Mouse (Mus musculus): Measurements from ENCODE around the gene Scaf1. TPM values are rescaled to one million over a fixed set of nuclear protein-coding genes. Genes with fewer than 3 reads are reported as not detected.

Scaf1 gene
- polyA plus RNA-seq, 1 experiment = 25.1 TPM

- H3K4me1 ChIP-seq (ENCODE audit: control insufficient read depth, insufficient read depth, low read length) = peaks cover 11% of the 10 kb centered on the region
- no peaks in the 10 kb centered on the region for H3K27me3 ChIP-seq (ENCODE audit: control insufficient read depth, insufficient read depth, low read length)
- H3K4me3 ChIP-seq (ENCODE audit: control insufficient read depth, low read depth, low read length) = no peak overlapping the region
- no peak for TF ChIP-seq POLR2A (IDR thresholded peaks at IDR 0.05; ENCODE audit: control insufficient read depth, low read depth, low read length)
- TF ChIP-seq CTCF (IDR thresholded peaks at IDR 0.05; ENCODE audit: control insufficient read depth, insufficient read depth, insufficient replicate concordance, low read depth, low read length) = no peak
- H3K36me3 ChIP-seq (ENCODE audit: control insufficient read depth, insufficient read depth, low read length) = no peaks in the 10 kb centered on the region
- H3K27ac ChIP-seq (ENCODE audit: control insufficient read depth, insufficient read depth, low read depth, low read length) = no peak overlapping the region
Measured at GRCm38 (mm10) chr7:44983944-44984832, 32.0 kb downstream of the Scaf1 start.

DNA sequence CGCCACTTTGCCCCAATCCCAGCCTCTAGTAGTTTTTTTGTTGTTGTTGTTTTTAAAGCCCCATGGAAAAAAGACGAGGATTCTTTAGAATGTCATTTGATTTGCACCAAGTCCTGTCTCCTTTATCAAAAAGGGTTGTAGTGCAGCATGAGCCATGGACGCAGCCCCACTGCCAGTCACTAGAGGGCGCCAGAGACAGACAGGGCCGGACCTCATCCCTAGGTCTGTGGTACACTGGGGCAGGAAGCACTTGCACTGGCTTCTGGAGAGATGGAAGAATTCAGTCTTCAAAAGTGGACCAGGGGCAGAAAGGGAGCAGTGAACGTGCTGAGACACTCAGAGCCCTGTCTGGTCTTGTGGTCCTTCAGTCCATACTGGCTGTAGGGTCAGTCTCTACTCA lies 33.1 kb downstream of the Scaf1 start:
- Histone ChIP-seq H3K27ac (ENCODE audit: control insufficient read depth, insufficient read depth, low read depth, low read length) (no peak overlapping the region), H3K4me1 (ENCODE audit: control insufficient read depth, insufficient read depth, low read length) (peaks cover 10% of the 10 kb centered on the region), H3K36me3 (ENCODE audit: control insufficient read depth, insufficient read depth, low read length) (no peaks in the 10 kb centered on the region), H3K4me3 (ENCODE audit: control insufficient read depth, low read depth, low read length) (no peak overlapping the region), H3K27me3 (ENCODE audit: control insufficient read depth, insufficient read depth, low read length) (no peaks in the 10 kb centered on the region)
- TF ChIP-seq CTCF (IDR thresholded peaks at IDR 0.05; ENCODE audit: control insufficient read depth, insufficient read depth, insufficient replicate concordance, low read depth, low read length) (peak; percentile 95), POLR2A (IDR thresholded peaks at IDR 0.05; ENCODE audit: control insufficient read depth, low read depth, low read length) (no peak)

- Histone ChIP-seq H3K36me3 (ENCODE audit: control insufficient read depth, insufficient read depth, low read length) (no peaks in the 10 kb centered on the region), H3K4me1 (ENCODE audit: control insufficient read depth, insufficient read depth, low read length) (peaks cover 3% of the 10 kb centered on the region), H3K27me3 (ENCODE audit: control insufficient read depth, insufficient read depth, low read length) (no peaks in the 10 kb centered on the region), H3K4me3 (ENCODE audit: control insufficient read depth, low read depth, low read length) (no peak overlapping the region), H3K27ac (ENCODE audit: control insufficient read depth, insufficient read depth, low read depth, low read length) (no peak overlapping the region)
- no peak for TF ChIP-seq POLR2A (IDR thresholded peaks at IDR 0.05; ENCODE audit: control insufficient read depth, low read depth, low read length)
Measured at GRCm38 (mm10) chr7:44981539-44981938, 34.6 kb downstream of the Scaf1 start.

DNA sequence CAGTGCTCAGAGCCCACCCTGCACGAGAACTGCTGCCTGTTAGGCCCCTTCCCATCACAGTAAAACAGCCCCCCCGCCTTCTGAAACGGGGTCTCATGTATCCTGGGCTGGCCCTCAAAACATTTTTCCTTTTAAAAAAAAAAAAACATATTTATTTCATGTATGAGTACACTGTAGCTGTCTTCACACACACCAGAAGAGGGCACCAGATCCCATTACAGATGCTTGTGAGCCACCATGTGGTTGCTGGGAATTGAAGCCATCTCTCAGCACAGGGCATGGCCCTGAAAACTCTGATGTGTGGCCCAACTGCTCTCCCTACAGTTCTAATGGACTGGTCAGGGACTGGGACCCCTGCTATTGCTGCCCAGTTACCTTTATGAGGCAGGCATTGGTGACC lies 37.9 kb downstream of the Scaf1 start:
- no peak overlapping the region for H3K4me3 ChIP-seq (ENCODE audit: control insufficient read depth, low read depth, low read length)
- no peak overlapping the region for H3K27ac ChIP-seq (ENCODE audit: control insufficient read depth, insufficient read depth, low read depth, low read length)
- H3K36me3 ChIP-seq (ENCODE audit: control insufficient read depth, insufficient read depth, low read length) = no peaks in the 10 kb centered on the region
- H3K4me1 ChIP-seq (ENCODE audit: control insufficient read depth, insufficient read depth, low read length) = peaks cover 17% of the 10 kb centered on the region
- H3K27me3 ChIP-seq (ENCODE audit: control insufficient read depth, insufficient read depth, low read length) = no peaks in the 10 kb centered on the region
- TF ChIP-seq CTCF (IDR thresholded peaks at IDR 0.05; ENCODE audit: control insufficient read depth, insufficient read depth, insufficient replicate concordance, low read depth, low read length) (no peak), POLR2A (IDR thresholded peaks at IDR 0.05; ENCODE audit: control insufficient read depth, low read depth, low read length) (no peak)

DNA sequence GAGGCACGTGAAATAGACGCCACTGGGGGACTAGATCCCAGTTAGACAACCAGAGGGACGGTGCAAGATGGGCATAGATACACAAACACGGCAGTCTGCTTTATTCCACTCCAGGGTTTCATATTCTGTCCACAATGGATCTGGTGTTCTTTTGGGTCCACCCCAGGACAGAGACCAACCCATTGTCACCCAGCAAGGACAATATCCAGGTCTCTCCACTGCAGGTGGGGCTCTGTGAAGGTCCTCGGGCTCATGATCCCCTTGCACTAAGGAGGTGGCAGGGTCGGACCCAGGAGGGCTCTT lies 41.1 kb downstream of the Scaf1 start:
- TF ChIP-seq CTCF (IDR thresholded peaks at IDR 0.05; ENCODE audit: control insufficient read depth, insufficient read depth, insufficient replicate concordance, low read depth, low read length) (no peak), POLR2A (IDR thresholded peaks at IDR 0.05; ENCODE audit: control insufficient read depth, low read depth, low read length) (no peak)
- H3K4me3 ChIP-seq (ENCODE audit: control insufficient read depth, low read depth, low read length) = no peak overlapping the region
- H3K4me1 ChIP-seq (ENCODE audit: control insufficient read depth, insufficient read depth, low read length) = peaks cover 34% of the 10 kb centered on the region
- H3K27ac ChIP-seq (ENCODE audit: control insufficient read depth, insufficient read depth, low read depth, low read length) = peak overlapping the region; percentile 37; the same call in 1 of the 2 replicates
- no peaks in the 10 kb centered on the region; the same call in 1 of the 2 replicates for H3K36me3 ChIP-seq (ENCODE audit: control insufficient read depth, insufficient read depth, low read length)
- no peaks in the 10 kb centered on the region for H3K27me3 ChIP-seq (ENCODE audit: control insufficient read depth, insufficient read depth, low read length)

DNA sequence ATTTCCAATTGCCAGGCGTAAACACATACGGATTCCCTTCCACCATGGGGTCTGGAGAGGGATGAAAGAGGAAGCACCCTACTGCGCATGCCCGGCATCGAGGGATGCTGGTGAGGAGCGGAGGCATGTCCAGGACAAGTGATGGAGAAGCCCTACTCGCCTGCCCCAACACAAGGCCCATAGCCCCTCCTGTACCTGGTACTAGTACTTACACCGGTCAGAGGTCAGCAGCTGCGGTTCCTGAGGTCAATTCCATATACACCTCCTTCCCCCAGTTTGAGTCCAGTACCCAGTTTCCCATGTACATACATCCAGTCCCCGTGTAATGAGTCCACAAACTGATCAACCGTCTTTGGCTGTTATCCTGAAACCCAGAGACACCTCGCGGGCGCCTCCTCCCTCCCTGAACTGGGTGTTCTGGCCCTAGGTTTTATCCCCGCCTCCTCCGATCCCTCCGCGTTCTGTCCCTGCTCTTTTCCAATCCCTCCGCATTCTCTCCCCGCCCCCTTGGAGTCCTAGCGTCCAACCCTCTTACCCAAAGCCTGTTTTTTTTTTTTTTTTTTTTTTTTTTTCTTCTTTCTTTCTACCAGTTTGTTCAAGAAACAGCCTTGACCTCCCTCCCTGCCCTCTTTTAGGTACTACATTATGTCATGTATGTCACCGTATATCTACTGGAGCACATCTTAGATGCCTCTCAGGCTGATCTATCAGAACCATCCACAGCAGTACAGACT lies 41.6 kb downstream of the Scaf1 start, which contains the start of gene Cpt1c:
Gene Cpt1c (minus strand): TSS at position 469 of the 734 bp plus-strand sequence.
- H3K4me3 ChIP-seq (ENCODE audit: control insufficient read depth, low read depth, low read length) = peak within 1 kb of the TSS; percentile 84
- H3K4me1 ChIP-seq (ENCODE audit: control insufficient read depth, insufficient read depth, low read length) = peaks cover 34% of the 10 kb centered on the region
- no peak for TF ChIP-seq CTCF (IDR thresholded peaks at IDR 0.05; ENCODE audit: control insufficient read depth, insufficient read depth, insufficient replicate concordance, low read depth, low read length)
- TF ChIP-seq POLR2A (IDR thresholded peaks at IDR 0.05; ENCODE audit: control insufficient read depth, low read depth, low read length) = peak; percentile 53; the same call in 1 of the 2 replicates
- H3K27ac ChIP-seq (ENCODE audit: control insufficient read depth, insufficient read depth, low read depth, low read length) = peak within 1 kb of the TSS; percentile 93
- no peaks in the 10 kb centered on the region; the same call in 1 of the 2 replicates for H3K36me3 ChIP-seq (ENCODE audit: control insufficient read depth, insufficient read depth, low read length)
- no peaks in the 10 kb centered on the region for H3K27me3 ChIP-seq (ENCODE audit: control insufficient read depth, insufficient read depth, low read length)

DNA sequence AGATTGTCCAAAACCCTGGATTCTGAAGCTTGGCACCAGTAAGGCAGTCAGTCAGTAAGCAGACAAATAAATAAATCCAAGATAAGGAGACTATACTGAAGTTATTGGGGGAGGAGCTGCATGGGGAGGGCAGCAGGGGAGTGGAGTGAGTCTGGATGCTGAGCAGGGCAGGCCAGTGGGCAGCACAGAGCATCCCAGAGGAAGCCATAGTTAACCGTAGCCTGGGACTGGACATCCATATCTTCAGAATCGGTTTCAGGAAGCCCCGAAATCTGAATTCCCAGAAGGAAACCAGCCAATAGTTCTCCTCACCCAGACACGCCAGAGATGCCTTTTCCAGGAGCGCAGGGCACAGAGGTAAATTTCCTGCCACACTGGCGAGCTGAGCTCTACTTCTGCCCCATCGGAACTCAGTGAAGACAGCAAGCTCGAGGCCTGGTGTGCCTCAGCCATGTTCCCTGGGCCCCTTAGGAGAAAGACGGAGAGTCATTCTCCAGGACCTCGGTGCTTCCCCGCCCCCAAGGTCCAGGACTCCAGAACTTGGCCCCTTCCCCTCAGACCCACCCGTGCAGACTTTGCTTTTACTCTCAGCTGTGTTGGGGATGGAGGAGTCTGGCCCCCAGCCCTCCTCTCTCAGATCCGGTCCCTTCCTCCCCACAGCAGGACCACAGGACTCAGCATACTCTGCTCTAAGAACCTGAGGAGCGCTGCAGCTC lies 42.6 kb downstream of the Scaf1 start:
- no peak overlapping the region for H3K27ac ChIP-seq (ENCODE audit: control insufficient read depth, insufficient read depth, low read depth, low read length)
- TF ChIP-seq POLR2A (IDR thresholded peaks at IDR 0.05; ENCODE audit: control insufficient read depth, low read depth, low read length) = no peak
- no peak for TF ChIP-seq CTCF (IDR thresholded peaks at IDR 0.05; ENCODE audit: control insufficient read depth, insufficient read depth, insufficient replicate concordance, low read depth, low read length)
- H3K36me3 ChIP-seq (ENCODE audit: control insufficient read depth, insufficient read depth, low read length) = no peaks in the 10 kb centered on the region; the same call in 1 of the 2 replicates
- peak overlapping the region; percentile 84 for H3K4me3 ChIP-seq (ENCODE audit: control insufficient read depth, low read depth, low read length)
- peaks cover 34% of the 10 kb centered on the region for H3K4me1 ChIP-seq (ENCODE audit: control insufficient read depth, insufficient read depth, low read length)
- H3K27me3 ChIP-seq (ENCODE audit: control insufficient read depth, insufficient read depth, low read length) = no peaks in the 10 kb centered on the region

Data from testis, adult 2 months (tissue).